Mouse (Mus musculus): Measurements from ENCODE around the gene Rab35. TPM values are rescaled to one million over a fixed set of nuclear protein-coding genes. Genes with fewer than 3 reads are reported as not detected.

The Rab35 gene
- 10 to 100 TPM; 60.6 to 64.4 TPM for total RNA-seq (2021)
- long read RNA-seq, experiment 1, transcript Rab35-201 (6 exons, 2,820 nt), result major isoform, 21 of 23 reads
- long read RNA-seq, experiment 1, partial matches to known transcripts, result 0 of 23 reads
- long read RNA-seq, experiment 1, other reads (novel, unspliced or antisense), result 2 of 23 reads
- long read RNA-seq, experiment 2, transcript Rab35-201 (6 exons, 2,820 nt), result major isoform, 9 of 19 reads
- long read RNA-seq, experiment 2, partial matches to known transcripts, result 9 of 19 reads
- long read RNA-seq, experiment 2, other reads (novel, unspliced or antisense), result 0 of 19 reads

DNA sequence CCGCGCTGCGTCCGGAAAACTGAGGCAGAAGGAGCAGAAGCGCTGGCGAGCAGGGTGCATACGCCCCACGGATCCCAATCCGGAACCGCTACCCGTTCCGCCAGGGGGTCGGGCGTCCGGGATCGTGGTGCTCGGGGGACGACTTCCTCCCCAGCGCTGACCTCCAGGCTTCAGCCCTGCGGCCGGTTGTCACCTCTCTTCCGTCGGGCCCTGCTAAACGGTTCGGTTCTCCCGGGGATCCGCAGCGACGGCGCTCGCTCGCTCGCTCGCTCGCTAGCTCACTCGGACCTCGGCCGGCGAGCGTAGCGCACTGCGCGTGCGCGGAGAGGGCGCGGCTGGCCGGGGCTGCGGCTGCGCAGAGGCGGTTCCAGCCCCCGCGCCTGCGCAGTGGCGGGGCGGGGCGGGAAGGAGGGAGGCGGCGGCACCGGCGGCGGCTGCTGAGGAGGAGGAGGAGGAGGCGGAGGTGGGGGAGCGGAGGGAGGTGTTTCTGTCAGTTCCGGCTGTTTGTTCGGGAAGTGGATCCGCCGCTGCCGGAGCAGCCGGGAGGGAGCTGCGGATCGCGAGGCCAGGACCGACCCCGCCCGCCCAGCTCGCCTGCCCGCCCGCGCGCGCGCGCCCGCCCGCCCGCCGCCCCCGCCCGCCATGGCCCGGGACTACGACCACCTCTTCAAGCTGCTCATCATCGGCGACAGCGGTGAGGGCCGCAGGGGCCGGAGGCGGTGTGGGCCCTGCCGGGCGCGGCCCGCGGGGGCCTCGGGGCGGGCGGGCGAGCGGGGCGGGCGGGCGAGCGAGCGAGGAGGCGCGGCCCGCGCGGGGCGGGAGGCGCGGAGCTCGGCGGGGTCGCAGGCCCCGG, at the start of gene Rab35:
TSS of gene Rab35 (plus strand) at position 404 of the 853 bp plus-strand sequence.
- DNase-seq (ENCODE audit: low spot score in 2 of 2), result peak; percentile 97 to 98

DNA sequence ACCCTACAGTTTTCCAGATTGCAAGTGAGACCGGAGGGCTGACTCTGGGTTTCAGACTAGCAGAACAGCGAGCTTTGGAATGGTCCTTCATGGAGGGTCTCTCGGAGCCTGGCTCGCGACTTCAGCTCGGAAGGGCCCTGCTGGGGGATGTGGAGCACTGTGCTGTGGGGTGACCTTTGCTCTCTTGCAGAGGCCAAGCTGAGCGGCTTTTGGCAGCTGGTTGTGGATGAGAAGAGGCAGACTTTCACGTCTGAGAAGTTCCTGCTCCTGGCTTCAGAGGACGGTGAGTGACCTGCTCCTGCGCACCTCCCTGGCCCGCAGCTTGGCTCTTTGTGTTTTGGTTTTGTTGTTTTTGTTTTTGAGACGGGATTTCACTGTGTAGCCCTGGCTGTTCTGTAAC, 46.1 kb upstream of the Rab35 start:
- no peak for DNase-seq (ENCODE audit: low spot score in 2 of 2)

DNA sequence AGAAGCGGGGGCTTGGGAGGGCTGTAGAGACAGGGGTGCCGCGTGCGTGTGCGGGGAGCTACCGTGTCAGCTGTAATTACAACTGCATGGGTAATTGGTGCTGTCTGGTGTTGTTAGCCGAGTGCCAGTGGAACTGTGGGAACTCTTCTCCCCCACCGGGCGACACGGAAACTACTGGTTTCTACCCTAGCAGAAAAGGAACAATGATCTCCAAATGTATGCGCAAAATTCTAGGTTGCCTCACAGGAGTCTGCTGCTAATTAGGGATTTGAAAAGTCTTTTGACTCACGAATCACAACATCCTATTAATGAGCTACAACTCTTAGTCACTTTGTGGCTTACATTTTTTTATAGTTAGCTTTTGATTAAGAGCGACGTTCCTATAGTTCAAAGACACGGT, 45.5 kb upstream of the Rab35 start:
- DNase-seq (ENCODE audit: low spot score in 2 of 2), result no peak

DNA sequence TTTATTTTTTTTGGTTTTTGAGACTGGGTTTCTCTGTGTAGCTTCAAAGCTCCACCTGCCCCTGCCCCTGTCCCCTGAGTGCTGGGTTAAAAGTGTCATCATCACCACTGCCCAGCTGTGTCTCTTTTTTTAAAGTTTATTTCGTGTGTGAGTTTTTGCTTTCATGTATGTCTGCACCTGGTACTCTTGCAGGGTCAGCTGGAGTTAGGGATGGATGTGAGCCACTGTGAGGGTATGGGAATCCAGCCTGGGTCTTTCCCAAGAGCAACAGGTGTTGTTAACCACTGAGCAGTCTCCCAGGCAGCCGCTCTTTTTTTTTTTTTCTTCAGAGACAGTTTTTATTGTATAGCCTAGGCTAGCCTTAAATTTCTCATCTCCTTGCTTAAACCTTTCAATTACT, 44.9 kb upstream of the Rab35 start:
- no peak for DNase-seq (ENCODE audit: low spot score in 2 of 2)

DNA sequence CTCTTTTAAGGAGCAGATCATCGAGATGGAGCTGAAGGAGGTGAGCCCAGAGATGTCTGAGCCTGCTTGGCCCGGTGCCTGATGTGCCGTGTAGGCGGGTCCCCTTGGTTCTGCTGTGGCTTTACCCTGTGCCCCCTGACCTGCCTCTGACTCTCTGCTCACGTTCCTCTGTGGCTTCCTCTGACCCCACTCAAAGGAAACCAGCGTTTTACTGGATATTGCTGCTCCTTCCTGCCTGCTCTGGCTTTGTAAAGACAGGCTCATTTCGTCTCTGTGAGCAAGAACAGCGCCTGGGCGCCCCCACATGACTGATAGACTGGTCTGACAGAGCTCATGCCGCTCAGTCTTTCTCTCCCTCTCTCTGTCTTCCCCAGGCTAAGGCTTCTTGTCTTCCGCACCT, 40.7 kb upstream of the Rab35 start:
- no peak for DNase-seq (ENCODE audit: low spot score in 2 of 2)

DNA sequence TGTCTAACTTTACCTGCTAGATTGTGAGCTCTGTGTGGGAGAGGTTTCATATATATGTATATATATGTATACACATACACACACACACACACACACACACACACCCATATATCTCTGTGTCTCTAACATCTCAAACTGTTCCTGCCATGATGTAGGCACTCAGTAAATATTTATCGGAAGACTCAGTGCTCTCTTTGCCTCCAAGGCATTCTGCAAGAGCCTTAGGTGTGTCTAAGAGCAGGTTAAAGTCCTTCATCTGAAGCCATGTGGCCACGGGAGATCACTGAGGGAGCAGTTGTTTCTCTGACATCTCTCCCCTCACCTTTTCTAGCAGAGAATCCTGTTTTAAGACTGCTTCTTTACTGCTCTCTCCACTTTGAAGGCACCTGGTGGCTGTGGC, 40.2 kb upstream of the Rab35 start:
- no peak for DNase-seq (ENCODE audit: low spot score in 2 of 2)

DNA sequence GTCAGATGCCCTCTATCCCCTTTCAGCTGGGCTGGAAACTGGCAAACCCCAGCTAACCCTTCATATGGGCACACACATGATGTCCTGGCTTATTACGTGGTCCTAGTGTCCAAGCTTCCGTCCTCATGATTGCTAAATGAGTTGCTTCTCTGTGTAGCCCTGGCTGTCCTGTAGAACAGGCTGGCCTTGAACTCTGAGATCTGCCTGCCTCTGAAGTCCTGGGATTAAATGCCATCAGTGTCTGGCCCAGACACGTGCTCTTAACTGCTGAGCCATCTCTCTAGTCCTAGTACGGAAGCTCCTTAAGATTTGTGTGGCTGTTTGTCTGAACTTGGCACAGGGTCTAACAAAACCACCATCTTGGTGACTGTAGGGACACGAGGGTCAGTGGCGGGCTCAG, 28.1 kb upstream of the Rab35 start:
- DNase-seq (ENCODE audit: low spot score in 2 of 2), result no peak

DNA sequence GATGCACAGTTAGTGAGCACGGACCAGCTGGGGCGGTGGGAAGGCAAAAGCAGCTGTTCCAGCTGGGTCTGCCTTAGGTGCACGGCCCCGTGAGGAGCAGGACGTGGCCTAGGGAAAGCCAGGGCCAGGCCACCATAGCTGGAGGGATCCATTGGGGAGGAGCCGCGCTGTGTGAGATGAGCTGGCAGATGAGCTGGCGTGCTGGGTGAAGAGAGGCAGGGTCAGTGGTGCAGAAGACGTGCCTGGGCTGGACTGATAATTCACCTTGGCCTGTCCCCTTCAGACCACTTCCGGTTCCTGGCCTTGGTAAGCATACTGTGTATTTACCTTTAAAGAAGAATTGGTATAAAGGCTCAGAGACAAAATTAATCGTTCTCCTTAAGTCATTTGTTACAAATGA, 20.1 kb upstream of the Rab35 start:
- DNase-seq (ENCODE audit: low spot score in 2 of 2), result no peak

DNA sequence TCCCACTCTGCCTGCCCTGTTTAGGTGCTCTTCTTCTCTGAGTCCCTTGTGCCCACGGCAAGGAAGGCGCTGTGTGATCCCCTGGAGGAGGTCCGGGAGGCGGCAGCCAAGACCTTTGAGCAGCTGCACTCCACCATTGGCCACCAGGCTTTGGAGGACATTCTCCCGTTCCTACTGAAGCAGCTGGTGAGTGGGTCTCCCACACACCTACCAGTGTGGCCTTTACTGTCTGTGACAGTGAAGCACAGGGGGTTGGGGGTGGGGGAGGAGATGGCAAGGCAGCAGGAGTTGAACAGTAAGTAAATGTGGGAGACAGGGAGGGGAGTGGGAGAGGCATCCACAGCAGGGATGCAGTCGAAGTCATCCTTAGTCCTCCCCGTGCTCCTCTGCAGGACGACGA, 18.4 kb upstream of the Rab35 start:
- DNase-seq (ENCODE audit: low spot score in 2 of 2), result no peak

DNA sequence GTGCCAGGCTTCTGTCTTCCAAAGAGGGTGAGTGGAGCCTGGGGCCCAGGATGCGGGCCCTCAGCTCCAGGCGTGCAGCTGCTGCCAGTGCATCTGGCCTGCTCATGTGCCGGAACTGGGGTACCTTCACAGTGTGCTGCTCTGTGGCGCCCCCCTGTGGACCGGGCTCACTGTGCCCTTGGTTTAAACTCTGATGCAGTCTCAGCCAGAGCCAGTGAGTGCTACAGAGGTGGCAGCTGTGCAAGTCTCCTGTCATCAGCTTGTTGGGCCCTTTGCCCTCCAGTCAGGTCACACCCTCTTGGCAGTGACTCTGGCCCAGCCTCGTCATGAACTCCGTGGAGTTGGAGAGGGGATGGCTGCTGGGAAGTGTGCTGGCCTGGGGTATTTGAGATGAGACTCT, 16.8 kb upstream of the Rab35 start:
- DNase-seq (ENCODE audit: low spot score in 2 of 2), result peak; percentile 32 to 60

DNA sequence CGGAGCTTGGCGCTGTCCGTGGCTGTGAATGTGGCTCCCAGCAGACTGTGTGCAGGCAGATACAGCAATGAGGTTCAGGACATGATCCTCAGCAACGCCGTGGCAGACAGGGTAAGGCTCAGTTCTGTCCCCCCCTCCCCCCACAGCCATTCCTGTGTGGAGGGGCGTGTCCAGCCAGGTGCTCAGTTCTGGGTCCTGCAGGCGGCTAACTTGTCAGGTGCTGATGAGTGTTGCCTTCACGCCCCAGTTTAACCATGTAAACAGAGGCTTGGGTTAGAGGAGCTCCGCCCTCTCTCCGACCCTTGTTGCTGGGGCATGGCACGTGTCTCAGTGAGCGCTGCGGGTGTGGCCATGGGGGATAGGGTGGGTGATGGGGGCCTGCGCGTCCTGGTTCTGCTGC, 12.0 kb upstream of the Rab35 start:
- no peak for DNase-seq (ENCODE audit: low spot score in 2 of 2)

DNA sequence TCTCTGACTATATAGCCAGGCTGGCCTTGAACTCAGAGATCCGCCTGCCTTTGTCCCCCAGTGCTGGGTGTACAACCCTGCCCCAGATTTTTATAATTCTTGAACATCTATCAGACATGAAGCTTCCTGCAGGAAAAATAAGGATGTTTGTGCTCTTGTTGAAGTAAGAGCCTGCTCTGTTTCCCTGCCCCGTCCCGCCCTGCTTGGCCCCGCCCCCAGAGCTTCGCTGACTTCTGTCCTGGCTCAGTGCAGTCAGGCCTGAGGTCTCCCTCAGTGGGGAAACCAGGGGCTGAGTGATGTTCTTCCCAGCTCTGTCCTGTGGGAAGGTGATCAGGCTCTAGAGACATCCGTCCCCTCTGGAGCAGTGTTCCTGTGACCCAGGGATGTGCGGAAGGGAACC, 9.0 kb upstream of the Rab35 start:
- DNase-seq (ENCODE audit: low spot score in 2 of 2), result no peak

DNA sequence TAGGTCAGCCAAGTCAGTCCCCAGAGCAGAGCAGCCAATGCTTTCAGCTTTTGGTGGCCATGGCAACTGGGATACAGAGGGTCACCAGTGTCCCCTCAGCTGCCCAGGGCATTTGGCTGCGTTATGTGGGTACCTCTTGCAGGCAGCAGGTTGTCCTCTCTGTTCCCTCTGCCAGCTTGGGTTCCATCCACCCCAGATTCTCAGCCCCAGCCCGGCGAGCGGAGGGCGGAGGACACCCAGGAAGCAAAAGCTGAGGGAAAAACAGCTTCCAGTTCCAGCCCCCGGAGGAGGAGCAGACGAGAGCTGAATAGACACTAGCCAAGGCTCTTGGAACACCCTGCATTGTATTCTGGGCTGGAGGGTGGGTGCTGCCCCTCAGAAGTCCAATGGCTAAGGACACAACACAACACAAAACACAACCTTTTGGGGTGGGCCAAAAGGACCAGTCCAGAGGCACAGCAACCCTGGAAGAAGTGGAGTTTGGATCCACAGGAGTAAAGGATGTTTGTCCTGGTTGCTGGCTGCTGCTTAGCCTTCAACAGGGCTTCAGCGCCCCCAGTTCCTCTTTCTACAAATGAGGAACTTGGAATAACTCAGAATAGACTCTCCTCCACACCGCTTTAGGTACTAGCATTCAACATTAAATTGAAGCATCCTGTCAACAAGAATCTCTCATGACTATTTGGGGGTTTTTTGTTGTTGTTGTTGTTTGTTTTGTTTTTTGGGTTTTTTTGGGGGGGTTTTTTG, 7.8 kb upstream of the Rab35 start:
- DNase-seq (ENCODE audit: low spot score in 2 of 2), result no peak

DNA sequence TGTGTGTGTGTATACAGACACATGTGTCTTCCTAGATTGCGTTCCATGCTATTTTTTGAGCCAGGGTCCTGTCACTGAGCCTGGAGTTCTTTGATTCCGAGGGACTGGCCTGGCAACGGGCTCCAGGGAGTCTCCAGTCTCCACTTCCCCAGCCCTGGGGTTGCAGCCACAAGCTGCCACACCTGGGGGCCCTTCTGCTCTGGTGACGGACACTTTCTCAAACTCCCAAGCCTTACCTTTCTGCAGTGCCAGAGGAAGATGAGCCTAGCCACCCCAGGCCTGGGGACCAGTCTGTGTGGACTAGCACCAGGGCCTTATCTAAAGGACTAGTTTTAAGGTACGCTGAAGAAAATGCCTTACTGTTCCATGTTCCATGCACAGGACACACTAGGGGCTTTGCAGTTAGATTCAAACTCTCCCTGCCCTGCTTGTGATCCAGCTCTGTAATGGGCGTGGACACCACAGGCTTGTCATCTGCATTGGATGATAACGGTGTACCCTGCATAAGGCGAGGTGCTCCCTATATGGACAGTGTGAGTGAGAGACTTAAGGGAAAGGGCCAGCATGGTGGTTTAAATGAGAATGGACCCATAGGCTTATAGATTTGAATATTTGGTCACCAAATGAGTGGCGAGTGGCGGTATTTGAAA, 5.3 kb upstream of the Rab35 start:
- no peak for DNase-seq (ENCODE audit: low spot score in 2 of 2)

DNA sequence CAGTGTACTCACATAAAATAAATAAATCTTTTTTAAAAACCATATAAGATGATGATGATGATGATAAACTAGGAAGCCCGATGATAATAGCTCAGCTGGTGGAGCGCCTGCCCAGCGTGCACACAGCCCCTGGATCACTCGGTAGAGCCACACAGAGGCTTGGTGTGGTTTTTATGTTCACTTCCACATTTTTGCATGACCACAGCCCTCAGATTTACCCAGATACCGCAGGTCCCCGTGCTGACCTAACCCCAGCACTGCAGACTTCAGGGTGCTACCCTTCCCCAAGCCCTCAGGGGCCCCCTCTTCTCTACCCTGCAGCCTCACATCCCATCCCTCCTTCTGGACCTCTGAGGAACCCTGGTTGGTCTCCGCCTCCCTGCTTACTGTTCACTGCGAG, 3.6 kb upstream of the Rab35 start:
- no peak for DNase-seq (ENCODE audit: low spot score in 2 of 2)

DNA sequence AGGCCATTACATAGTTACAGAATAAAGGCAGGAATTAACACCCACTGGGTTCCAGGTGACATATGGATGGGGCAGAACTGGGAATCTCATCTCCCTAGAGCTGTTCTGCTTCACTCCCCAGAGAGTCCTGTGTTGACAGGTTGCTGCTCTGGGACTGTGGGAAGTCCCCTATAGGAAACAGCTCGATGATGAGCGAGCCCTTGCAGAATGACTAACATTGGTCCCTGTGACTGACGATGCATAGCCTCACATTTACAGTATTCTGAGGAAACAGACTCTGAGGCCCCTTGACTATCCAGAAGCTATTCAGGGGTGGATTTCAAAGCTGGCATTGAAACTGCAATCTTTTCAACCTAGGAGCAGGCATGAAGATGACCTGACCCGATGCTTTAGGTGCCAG, 2.0 kb upstream of the Rab35 start:
- no peak for DNase-seq (ENCODE audit: low spot score in 2 of 2)

DNA sequence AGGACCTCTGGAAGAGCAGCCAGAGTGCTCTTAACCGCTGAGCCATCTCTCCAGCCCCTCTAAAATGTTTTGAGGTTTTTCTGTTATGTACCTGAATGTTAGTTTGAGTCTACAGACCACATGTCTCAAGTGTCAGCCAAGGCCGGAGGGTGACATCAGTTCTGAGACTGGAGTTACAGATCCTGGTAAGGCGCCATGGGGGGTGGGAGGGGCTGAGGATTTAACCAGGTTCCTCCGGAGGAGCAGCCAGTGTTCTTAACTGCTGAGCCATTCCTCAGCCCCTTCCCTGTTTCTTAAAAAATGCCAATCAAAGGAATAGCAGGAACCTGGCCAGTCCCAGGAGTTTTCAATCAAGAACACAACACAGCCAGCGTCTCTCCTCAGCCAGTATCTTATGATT, 1.4 kb upstream of the Rab35 start:
- no peak for DNase-seq (ENCODE audit: low spot score in 2 of 2)

DNA sequence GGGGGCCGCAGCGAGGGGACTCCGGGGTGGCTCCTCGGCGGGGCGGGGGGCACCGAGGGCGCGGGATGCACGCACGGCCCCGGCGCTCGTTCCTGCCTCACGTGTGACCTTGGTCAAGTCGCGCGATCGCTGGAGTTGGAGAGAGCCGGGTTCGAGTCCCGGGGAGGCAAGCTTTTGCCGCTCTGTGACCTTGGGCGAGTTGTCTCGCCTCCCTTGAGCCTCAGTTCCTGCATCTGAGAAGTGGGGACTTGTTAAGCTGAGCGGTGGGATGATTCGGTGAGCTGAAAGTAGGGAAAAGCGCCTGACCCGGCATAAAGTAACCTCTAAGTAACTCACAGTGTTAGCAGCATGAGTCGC, 628 bp downstream of the Rab35 start:
- DNase-seq (ENCODE audit: low spot score in 2 of 2), result peak; percentile 47 to 50

DNA sequence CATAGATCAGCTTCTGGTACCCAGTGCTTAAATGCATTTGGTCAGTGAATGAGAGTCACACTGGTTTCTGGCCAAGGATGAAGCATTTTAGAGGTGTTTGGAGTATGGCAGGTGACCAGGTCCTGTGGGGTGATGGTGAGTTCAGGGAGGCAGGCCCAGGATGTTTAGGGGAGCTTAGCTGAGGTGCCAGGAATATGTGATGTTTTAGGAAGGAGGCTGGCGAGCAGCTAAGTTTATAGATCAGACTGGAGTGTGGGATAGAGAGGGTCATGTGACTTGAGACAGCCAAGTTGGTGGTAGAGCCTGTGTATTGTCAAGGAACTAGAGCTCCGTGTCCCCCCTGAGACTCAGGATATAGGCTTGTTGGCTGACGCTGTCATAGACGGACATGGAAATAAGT, 1.4 kb downstream of the Rab35 start:
- no peak for DNase-seq (ENCODE audit: low spot score in 2 of 2)

DNA sequence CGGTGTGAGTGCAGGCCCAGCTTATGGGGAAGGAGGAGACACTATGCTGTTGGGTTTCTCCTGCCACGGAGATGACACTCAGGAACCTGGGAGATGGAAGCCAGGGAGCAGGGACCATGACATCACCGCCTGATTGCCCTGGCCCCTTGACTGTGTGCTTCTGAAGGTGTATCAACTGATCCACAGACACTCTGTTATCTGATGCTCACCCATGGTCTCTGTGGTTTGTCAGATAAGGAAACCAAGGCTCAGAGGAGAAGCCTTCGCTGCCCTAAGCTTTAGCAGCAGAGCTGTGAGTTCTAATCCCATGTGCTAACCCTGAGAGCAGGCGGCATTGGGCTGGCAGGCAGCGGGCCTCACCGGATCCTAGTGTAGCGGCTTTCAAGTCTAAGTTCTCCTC, 2.3 kb downstream of the Rab35 start:
- DNase-seq (ENCODE audit: low spot score in 2 of 2), result no peak

DNA sequence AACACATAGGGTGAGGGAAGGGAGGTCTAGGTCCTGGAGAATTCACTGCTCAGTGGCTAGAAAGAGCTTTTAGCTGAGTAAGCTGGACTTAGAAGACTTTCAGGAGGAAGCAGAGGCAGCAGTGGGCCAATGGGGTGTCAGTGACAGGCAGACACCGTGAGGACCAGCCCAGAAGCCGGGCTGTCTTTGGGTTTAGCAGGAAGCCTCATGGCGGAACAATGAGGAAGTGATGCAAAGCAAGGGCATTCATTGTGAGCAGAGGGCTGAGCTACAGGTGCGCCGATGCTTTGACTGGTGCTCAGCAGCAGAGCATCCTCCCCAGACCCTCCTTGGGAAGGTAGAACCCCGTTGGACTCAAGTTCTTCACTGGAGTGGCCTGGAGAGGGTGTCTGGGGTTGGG, 3.8 kb downstream of the Rab35 start:
- DNase-seq (ENCODE audit: low spot score in 2 of 2), result no peak

DNA sequence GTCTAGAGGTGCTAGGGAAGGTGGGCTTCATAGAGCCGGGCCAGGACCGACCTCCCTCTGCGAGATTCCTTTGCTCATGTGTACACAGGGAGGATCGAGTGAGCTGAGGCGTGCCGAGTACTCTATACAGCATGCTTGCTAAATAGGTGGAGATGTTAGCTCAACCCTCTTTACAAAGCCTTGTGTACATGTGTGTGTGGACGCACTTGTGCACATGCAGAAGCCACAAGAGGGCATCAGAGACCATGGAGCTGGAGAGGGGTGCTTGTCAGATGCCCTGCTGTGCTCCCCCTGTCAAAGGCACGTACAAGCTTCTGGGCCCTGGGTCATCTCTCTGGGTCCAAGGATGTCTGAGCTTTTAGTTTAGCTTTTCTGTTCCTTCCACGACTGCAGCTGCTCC, 12.5 kb downstream of the Rab35 start:
- no peak for DNase-seq (ENCODE audit: low spot score in 2 of 2)

All from adrenal gland, adult 18-20 months (tissue).